Mouse (Mus musculus) G1E (cell line): Measurements from ENCODE around the gene Cbx6.

ENCODE experiments used
- CTCF ChIP-seq: IDR thresholded peaks from 2 replicates; pipeline ENCODE4 v1.5.1; 2012; ENCODE audit warnings: low read depth, low read length, inconsistent platforms, mixed read lengths
- GATA1 ChIP-seq: IDR thresholded peaks from 2 replicates; pipeline ENCODE4 v1.6.1; 2012; ENCODE audit warnings: borderline replicate concordance, low read length, inconsistent platforms, mixed read lengths
- POLR2AphosphoS5 ChIP-seq: IDR thresholded peaks from 2 replicates; pipeline ENCODE4 v1.6.1; 2012; ENCODE audit warnings: low read depth, low read length, inconsistent platforms; ENCODE audit not compliant: insufficient replicate concordance
- TAL1 ChIP-seq: conservative IDR thresholded peaks from 2 replicates; pipeline ENCODE4 v1.6.1; 2012; ENCODE audit warnings: low read depth, low read length, inconsistent platforms, mixed read lengths

DNA sequence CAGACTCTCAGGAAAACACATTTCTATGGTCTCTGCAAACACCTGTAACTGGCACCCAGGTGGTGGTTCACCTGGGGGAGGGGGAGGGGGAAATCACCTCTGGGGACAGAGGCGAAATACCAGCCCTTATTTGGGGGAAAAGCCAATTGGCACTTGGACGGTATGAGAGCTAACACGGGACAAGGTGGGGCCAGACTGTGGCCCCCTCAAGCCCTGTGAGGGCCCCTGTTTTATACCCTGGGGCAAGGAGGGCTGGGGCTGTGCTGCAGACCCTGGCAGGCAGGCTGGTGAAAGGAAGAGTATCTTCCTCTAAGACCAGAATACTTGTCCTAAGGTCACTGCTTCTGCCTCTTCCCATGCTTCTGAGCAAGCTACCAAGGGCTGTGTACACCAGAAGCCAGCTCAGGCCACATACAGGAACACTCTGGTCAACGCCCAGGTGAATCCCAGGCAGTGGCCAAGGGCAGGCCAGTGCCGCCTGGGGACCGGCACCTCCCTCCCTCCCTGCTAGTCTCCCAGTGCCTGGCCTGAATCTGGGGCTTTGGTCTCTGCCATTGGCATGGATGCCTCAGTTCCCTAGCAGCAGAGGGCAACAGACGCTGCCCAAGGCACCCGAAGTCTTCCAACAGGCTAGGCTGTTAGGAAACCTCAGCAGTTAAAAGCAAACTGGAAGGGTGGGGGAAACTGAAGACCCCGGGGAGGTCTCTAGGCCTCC, 8.1 kb downstream of the Cbx6 start:
- TF ChIP-seq CTCF (no peak), GATA1 (no peak), TAL1 (no peak), POLR2AphosphoS5 (no peak)
